Mouse (Mus musculus): ENCODE measurements around the gene Stab1. TPM values are rescaled to one million over a fixed set of nuclear protein-coding genes. Genes with fewer than 3 reads are reported as not detected.
A peak's percentile ranks its signal among the peaks of the same experiment; 100 is the strongest.

The Stab1 gene
- 6.6 and 26.6 TPM in 2 replicates for polyA plus RNA-seq (2014; fragmentation: Nextera tagmentation; extraction: Ambion mirVana)

DNA sequence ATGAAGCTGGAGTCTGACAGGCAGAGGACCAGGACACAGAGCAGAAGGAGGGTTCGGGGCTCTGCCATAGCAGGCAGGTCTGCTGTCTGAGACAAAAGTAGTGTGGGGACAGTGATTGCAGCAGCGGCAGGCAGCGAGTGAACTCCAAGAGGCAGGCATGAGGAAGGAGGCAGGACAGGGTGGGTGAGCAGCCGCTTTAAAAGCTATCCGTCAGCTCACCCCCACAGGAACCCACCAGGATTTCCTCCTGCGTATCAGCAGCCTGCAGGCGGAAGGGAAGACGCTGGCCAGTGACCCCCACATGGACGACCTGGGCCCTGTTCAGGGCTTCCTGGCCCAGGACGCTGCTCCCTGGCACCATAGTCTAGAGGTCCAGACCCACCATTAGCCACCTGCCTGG, at the start of gene Stab1:
Gene Stab1 (minus strand): TSS at position 217 of the 400 bp plus-strand sequence.
- no peak within 1 kb of the TSS for H3K4me2 ChIP-seq (ENCODE audit: low read length)
- DNase-seq: no peak
- H3K9me3 ChIP-seq (ENCODE audit: control insufficient read depth, low read length): no peaks in the 10 kb centered on the region
- H3K9ac ChIP-seq (replicated peaks; ENCODE audit: low read length): no peak within 1 kb of the TSS
- WGBS: 59% methylated on average over 10 of the region's 10 CpGs
- H3K36me3 ChIP-seq (ENCODE audit: control insufficient read depth, insufficient read depth, low read length): peaks cover 36% of the 10 kb centered on the region
- no peak for ATAC-seq (ENCODE audit: low FRiP score, low TSS enrichment)
- H3K4me1 ChIP-seq (ENCODE audit: control insufficient read depth, insufficient read depth, low read length): no peaks in the 10 kb centered on the region
- H3K27ac ChIP-seq (replicated peaks; ENCODE audit: low read depth, low read length): no peak within 1 kb of the TSS
- H3K4me3 ChIP-seq (replicated peaks; ENCODE audit: low read depth, low read length): no peak within 1 kb of the TSS
- no peaks in the 10 kb centered on the region for H3K27me3 ChIP-seq (ENCODE audit: control insufficient read depth, insufficient read depth, low read length)

DNA sequence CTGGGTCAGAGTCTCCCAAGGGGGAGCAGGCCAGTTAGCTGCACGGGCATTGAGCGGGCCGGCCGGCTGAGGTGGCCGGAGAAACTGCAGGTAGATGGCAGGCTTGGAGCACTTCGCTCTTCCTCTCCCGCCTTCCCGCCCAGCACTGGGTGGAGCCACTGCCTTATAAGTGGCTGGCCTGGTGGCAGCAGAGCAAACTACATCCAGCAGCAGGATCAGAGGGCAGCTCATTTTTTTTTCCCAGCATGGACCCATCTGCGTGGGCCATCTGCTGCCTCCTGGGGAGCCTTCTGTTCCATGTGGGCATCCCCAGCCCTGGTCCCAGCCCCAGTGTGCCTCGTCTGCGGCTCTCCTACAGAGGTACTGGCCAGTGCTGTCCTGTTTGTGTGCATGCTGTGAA, 49.2 kb upstream of the Stab1 start, which contains the start of gene Sema3g:
Gene Sema3g (plus strand): TSS at position 195 of the 400 bp plus-strand sequence.
- Histone ChIP-seq H3K27ac (replicated peaks; ENCODE audit: low read depth, low read length) (no peak within 1 kb of the TSS), H3K4me3 (replicated peaks; ENCODE audit: low read depth, low read length) (no peak within 1 kb of the TSS), H3K9ac (replicated peaks; ENCODE audit: low read length) (no peak within 1 kb of the TSS), H3K4me1 (ENCODE audit: control insufficient read depth, insufficient read depth, low read length) (0 out of 2 replicates have a peak, but pooled peaks cover 5% of the 10 kb centered on the region), H3K9me3 (ENCODE audit: control insufficient read depth, low read length) (no peaks in the 10 kb centered on the region), H3K36me3 (ENCODE audit: control insufficient read depth, insufficient read depth, low read length) (no peaks in the 10 kb centered on the region), H3K4me2 (ENCODE audit: low read length) (peak within 1 kb of the TSS; percentile 12; the same call in 1 of the 2 replicates), H3K27me3 (ENCODE audit: control insufficient read depth, insufficient read depth, low read length) (no peaks in the 10 kb centered on the region)
- ATAC-seq (ENCODE audit: low FRiP score, low TSS enrichment) (peak; percentile 60), DNase-seq (peak; percentile 60)
- whole genome bisulfite sequencing: 15% methylated on average over 11 of the region's 11 CpGs

DNA sequence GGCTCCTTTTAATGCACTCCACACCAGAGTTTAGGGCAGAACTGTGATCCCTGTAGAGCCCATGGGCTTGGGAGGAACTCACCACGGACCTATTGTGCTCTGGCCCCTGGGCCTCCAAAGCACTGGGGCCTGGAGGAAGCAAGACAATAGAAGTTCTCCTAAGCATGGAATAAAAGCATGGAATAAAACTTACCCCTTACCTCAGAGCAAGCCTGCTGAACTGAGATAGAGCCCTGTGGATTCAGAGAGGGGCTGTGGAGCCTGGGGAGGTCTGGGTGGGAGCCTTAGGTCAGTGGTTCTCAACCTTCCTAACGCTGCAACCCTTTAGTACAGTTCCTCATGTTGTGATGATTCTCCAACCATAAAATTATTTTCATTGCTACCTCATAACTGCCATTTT, 48.4 kb upstream of the Stab1 start, which contains the start of gene Nisch:
Gene Nisch (minus strand): TSS at position 101 of the 400 bp plus-strand sequence.
- H3K9ac ChIP-seq (replicated peaks; ENCODE audit: low read length): no peak within 1 kb of the TSS
- no peaks in the 10 kb centered on the region for H3K27me3 ChIP-seq (ENCODE audit: control insufficient read depth, insufficient read depth, low read length)
- DNase-seq: no peak
- H3K4me2 ChIP-seq (ENCODE audit: low read length): peak within 1 kb of the TSS; percentile 12
- H3K27ac ChIP-seq (replicated peaks; ENCODE audit: low read depth, low read length): 0 out of 2 replicates have a peak within 1 kb of the TSS, but pooled peaks have one; percentile 20
- 0 out of 2 replicates have a peak, but pooled peaks cover 5% of the 10 kb centered on the region for H3K4me1 ChIP-seq (ENCODE audit: control insufficient read depth, insufficient read depth, low read length)
- ATAC-seq (ENCODE audit: low FRiP score, low TSS enrichment): no peak
- WGBS: 49% methylated on average over 2 of the region's 2 CpGs
- H3K9me3 ChIP-seq (ENCODE audit: control insufficient read depth, low read length): no peaks in the 10 kb centered on the region
- no peaks in the 10 kb centered on the region for H3K36me3 ChIP-seq (ENCODE audit: control insufficient read depth, insufficient read depth, low read length)
- no peak within 1 kb of the TSS for H3K4me3 ChIP-seq (replicated peaks; ENCODE audit: low read depth, low read length)

DNA sequence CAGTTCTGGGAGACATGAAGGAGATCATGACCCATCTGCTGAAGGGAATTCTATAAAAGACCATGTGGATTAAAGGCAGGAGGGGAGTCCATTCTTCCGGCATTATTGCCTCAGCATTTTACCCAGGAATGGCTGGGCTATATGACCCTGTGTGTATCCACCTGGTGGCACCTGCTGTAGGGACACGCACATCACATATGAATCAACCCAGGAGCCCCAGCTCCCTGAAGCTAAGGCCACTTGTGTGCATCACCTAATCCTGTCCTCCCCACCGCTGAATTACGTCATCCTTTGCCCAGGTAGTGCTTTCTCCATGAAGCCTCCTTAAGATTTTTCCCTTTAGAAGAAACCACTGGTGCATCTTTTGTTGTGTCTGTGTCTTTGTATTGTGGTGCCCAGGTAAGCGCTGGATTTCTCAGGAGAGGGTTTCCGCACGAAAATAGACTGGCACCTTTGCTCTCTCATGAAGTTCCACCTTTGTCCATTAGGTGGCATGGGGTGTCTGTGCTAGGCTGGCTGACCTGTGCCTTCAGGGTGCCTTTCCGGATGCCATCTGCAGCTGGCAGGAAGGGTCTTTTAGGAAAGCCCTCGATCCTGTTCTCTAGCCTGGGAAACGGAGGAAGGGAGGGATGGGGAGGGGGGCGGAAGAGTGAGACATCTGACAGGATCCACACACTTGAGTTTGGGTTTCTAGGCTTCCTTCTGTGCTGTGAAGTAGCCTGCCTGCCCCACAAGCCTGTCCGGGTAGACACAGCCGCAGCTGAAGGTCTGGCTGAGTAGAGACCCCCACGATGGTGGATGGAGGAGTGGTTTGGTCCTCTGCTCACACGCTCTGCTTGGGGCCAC, 46.9 kb upstream of the Stab1 start:
- peak overlapping the region; percentile 6; the same call in 1 of the 2 replicates for H3K4me2 ChIP-seq (ENCODE audit: low read length)
- no peaks in the 10 kb centered on the region for H3K36me3 ChIP-seq (ENCODE audit: control insufficient read depth, insufficient read depth, low read length)
- no peak overlapping the region; the same call in 1 of the 2 replicates for H3K9ac ChIP-seq (replicated peaks; ENCODE audit: low read length)
- no peak overlapping the region for H3K4me3 ChIP-seq (replicated peaks; ENCODE audit: low read depth, low read length)
- ATAC-seq (ENCODE audit: low FRiP score, low TSS enrichment) (peak; percentile 64), DNase-seq (peak; percentile 87)
- H3K9me3 ChIP-seq (ENCODE audit: control insufficient read depth, low read length): no peaks in the 10 kb centered on the region
- WGBS: 34% methylated on average over 15 of the region's 15 CpGs
- H3K27me3 ChIP-seq (ENCODE audit: control insufficient read depth, insufficient read depth, low read length): no peaks in the 10 kb centered on the region
- H3K27ac ChIP-seq (replicated peaks; ENCODE audit: low read depth, low read length): 0 out of 2 replicates have a peak overlapping the region, but pooled peaks have one; percentile 20
- 0 out of 2 replicates have a peak, but pooled peaks cover 5% of the 10 kb centered on the region for H3K4me1 ChIP-seq (ENCODE audit: control insufficient read depth, insufficient read depth, low read length)

DNA sequence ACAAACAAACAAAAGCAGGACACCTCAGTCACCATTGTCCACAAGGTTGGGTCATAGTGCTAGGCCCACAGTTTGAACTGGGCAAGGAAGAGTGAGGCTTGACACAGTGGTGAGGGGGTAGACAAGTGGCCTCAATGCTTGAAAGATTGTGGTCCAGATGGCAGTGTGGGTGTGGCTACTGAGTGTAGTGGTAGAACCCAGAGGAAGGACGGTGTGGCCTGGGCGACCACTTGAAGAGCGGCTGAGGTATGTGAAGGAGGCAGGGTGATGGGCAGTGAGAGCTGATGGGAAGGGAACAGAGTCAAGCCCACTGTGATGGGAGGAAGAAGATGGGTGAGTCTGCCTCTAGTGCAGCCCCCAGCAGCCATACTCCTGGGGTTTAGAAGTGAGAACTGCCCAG, 46.2 kb upstream of the Stab1 start:
- ATAC-seq (ENCODE audit: low FRiP score, low TSS enrichment) (no peak), DNase-seq (no peak)
- H3K27me3 ChIP-seq (ENCODE audit: control insufficient read depth, insufficient read depth, low read length): no peaks in the 10 kb centered on the region
- H3K4me2 ChIP-seq (ENCODE audit: low read length): no peak overlapping the region
- H3K9me3 ChIP-seq (ENCODE audit: control insufficient read depth, low read length): no peaks in the 10 kb centered on the region
- H3K9ac ChIP-seq (replicated peaks; ENCODE audit: low read length): no peak overlapping the region
- no peak overlapping the region for H3K27ac ChIP-seq (replicated peaks; ENCODE audit: low read depth, low read length)
- WGBS: 83% methylated on average over 3 of the region's 3 CpGs
- no peaks in the 10 kb centered on the region for H3K36me3 ChIP-seq (ENCODE audit: control insufficient read depth, insufficient read depth, low read length)
- no peak overlapping the region for H3K4me3 ChIP-seq (replicated peaks; ENCODE audit: low read depth, low read length)
- 0 out of 2 replicates have a peak, but pooled peaks cover 5% of the 10 kb centered on the region for H3K4me1 ChIP-seq (ENCODE audit: control insufficient read depth, insufficient read depth, low read length)

DNA sequence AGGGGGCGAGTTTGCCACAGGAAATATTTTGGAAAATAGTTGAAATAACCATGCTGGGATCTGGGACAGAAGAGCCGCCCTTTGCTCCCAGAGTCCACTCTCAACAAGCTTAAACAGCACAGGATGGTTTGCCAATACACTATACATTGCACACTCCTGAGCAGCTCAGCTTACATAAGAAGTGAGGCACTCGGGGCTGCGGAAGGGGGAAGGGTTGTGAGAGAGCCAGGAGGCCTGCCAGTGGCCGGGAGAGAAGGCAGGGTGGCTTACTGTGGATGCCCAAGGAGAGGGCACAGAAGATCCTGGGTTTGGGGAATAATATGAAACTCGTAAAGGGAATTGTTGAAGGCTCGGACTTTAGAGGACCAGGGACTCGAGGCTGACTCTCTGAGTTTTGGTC, 45.4 kb upstream of the Stab1 start:
- WGBS: 72% methylated on average over 8 of the region's 8 CpGs
- no peak overlapping the region for H3K27ac ChIP-seq (replicated peaks; ENCODE audit: low read depth, low read length)
- H3K4me1 ChIP-seq (ENCODE audit: control insufficient read depth, insufficient read depth, low read length): 0 out of 2 replicates have a peak, but pooled peaks cover 5% of the 10 kb centered on the region
- no peak for DNase-seq
- no peak overlapping the region for H3K4me2 ChIP-seq (ENCODE audit: low read length)
- no peaks in the 10 kb centered on the region for H3K36me3 ChIP-seq (ENCODE audit: control insufficient read depth, insufficient read depth, low read length)
- no peaks in the 10 kb centered on the region for H3K9me3 ChIP-seq (ENCODE audit: control insufficient read depth, low read length)
- no peak overlapping the region for H3K4me3 ChIP-seq (replicated peaks; ENCODE audit: low read depth, low read length)
- no peak overlapping the region for H3K9ac ChIP-seq (replicated peaks; ENCODE audit: low read length)
- no peaks in the 10 kb centered on the region for H3K27me3 ChIP-seq (ENCODE audit: control insufficient read depth, insufficient read depth, low read length)
- no peak for ATAC-seq (ENCODE audit: low FRiP score, low TSS enrichment)

DNA sequence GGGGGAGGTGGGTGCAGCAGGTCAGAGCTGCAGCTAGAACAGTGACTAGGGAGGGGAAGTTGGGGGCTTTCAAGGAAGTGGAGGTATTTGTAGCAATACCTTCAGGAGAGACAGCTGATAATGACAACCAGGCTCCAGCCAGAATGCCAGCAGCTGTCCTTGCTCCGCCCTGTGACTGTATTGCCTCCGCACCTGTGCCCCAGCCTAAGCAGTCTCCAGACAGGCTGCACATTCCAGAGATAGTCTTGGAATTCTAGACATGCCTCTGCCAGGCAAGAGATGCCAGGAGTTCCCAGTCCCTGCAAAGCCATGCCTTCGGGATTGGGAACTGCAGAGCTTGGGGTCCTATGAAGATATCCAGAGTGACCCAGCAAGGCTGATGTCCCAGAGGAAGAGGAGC, 44.1 kb upstream of the Stab1 start:
- Histone ChIP-seq H3K27me3 (ENCODE audit: control insufficient read depth, insufficient read depth, low read length) (no peaks in the 10 kb centered on the region), H3K4me2 (ENCODE audit: low read length) (no peak overlapping the region), H3K9me3 (ENCODE audit: control insufficient read depth, low read length) (no peaks in the 10 kb centered on the region), H3K36me3 (ENCODE audit: control insufficient read depth, insufficient read depth, low read length) (no peaks in the 10 kb centered on the region), H3K4me3 (replicated peaks; ENCODE audit: low read depth, low read length) (no peak overlapping the region), H3K4me1 (ENCODE audit: control insufficient read depth, insufficient read depth, low read length) (peaks cover 5% of the 10 kb centered on the region; the same call in 1 of the 2 replicates), H3K9ac (replicated peaks; ENCODE audit: low read length) (no peak overlapping the region), H3K27ac (replicated peaks; ENCODE audit: low read depth, low read length) (no peak overlapping the region)
- WGBS: 88% methylated on average over 3 of the region's 3 CpGs
- DNase-seq (no peak), ATAC-seq (ENCODE audit: low FRiP score, low TSS enrichment) (no peak)

DNA sequence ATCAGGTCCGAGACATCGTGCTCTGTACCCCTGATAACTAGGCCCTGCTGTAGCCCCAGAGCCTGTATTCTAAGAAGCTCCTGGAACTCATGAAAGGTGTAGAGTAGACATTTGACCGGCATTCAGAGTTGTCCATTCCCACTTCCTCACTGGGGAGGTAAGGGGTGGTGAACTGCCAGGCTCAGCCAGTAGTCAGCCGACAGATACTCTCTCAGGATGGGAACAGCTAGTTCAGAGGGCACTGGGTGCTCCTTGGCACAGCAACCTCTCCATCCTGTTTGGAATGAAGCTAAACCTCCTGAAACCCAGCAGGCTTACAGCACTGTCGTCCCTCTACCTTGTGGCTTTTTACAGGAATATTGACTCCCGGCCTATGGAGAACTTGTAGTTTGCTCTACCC, 43.4 kb upstream of the Stab1 start:
- Histone ChIP-seq H3K36me3 (ENCODE audit: control insufficient read depth, insufficient read depth, low read length) (no peaks in the 10 kb centered on the region), H3K4me1 (ENCODE audit: control insufficient read depth, insufficient read depth, low read length) (peaks cover 10% of the 10 kb centered on the region; the same call in 1 of the 2 replicates), H3K4me3 (replicated peaks; ENCODE audit: low read depth, low read length) (no peak overlapping the region), H3K27ac (replicated peaks; ENCODE audit: low read depth, low read length) (no peak overlapping the region), H3K4me2 (ENCODE audit: low read length) (no peak overlapping the region), H3K27me3 (ENCODE audit: control insufficient read depth, insufficient read depth, low read length) (no peaks in the 10 kb centered on the region), H3K9ac (replicated peaks; ENCODE audit: low read length) (no peak overlapping the region), H3K9me3 (ENCODE audit: control insufficient read depth, low read length) (no peaks in the 10 kb centered on the region)
- DNase-seq: no peak
- ATAC-seq (ENCODE audit: low FRiP score, low TSS enrichment): no peak
- 91% methylated on average over 6 of the region's 6 CpGs for WGBS
